Mouse (Mus musculus): ENCODE measurements around the gene Uvssa. TPM values are rescaled to one million over a fixed set of nuclear protein-coding genes. Genes with fewer than 3 reads are reported as not detected.
"Not testable (repeated sequence)": the region's sequence is repeated elsewhere in the genome, so short reads cannot be mapped to it uniquely, and the experiment has no call there.

Gene Uvssa
- 1 to 10 TPM; 4.9 to 5.9 TPM for total RNA-seq (2021)

- DNase-seq (ENCODE audit: low spot score in 2 of 2): peak; percentile 99
- intact Hi-C loops (cut with DNase I): loop anchor here (1.0 to 5.0 kb wide), 3 partner anchors 43 to 176 kb away; partner anchors contain the start of genes Ctbp1 and Maea
These were observed at the start of gene Uvssa for GRCm38 (mm10) chr5:33378302-33378854. Gene Uvssa (plus strand): TSS chr5:33378549.

GRCm38 (mm10) chr5:33334381-33335272 lies 43.7 kb upstream of the Uvssa start:
- DNase-seq (ENCODE audit: low spot score in 2 of 2): no peak
- intact Hi-C loops (cut with DNase I): loop anchor here (1.0 kb wide), 2 partner anchors 44 to 59 kb away; partner anchors contain the start of gene Uvssa

GRCm38 (mm10) chr5:33335273-33335976 lies 42.9 kb upstream of the Uvssa start, which contains the start of gene Maea:
Gene Maea (plus strand): TSS chr5:33335509.
- DNase-seq (ENCODE audit: low spot score in 2 of 2): peak; percentile 99

GRCm38 (mm10) chr5:33335977-33336360 lies 42.4 kb upstream of the Uvssa start:
- DNase-seq (ENCODE audit: low spot score in 2 of 2): peak; percentile 12 to 37
- intact Hi-C loops (cut with DNase I): loop anchor here (1.0 kb wide), 2 partner anchors 42 to 61 kb away; partner anchors contain the start of gene Uvssa

More at GRCm38 (mm10) chr5:33335273-33335976, 42.9 kb upstream of the Uvssa start, which contains the start of gene Maea:
- intact Hi-C loops (cut with DNase I): loop anchor here (1.0 kb wide), 2 partner anchors 43 to 60 kb away; partner anchors contain the start of gene Uvssa

- DNase-seq (ENCODE audit: low spot score in 2 of 2): no peak
- intact Hi-C loops (cut with DNase I): no loop called here
These were observed 41.1 kb upstream of the Uvssa start for GRCm38 (mm10) chr5:33337206-33337605.

- DNase-seq (ENCODE audit: low spot score in 2 of 2): no peak
- intact Hi-C loops (cut with DNase I): no loop called here
These were observed 37.2 kb upstream of the Uvssa start for GRCm38 (mm10) chr5:33341165-33341564.

- intact Hi-C loops (cut with DNase I); DNase-seq (ENCODE audit: low spot score in 2 of 2): not testable (repeated sequence)
These were observed 36.1 kb upstream of the Uvssa start for GRCm38 (mm10) chr5:33342248-33342647.

GRCm38 (mm10) chr5:33342821-33343220 lies 35.5 kb upstream of the Uvssa start:
- intact Hi-C loops (cut with DNase I): no loop called here
- DNase-seq (ENCODE audit: low spot score in 2 of 2): no peak

- intact Hi-C loops (cut with DNase I): no loop called here
- no peak for DNase-seq (ENCODE audit: low spot score in 2 of 2)
These were observed 34.8 kb upstream of the Uvssa start for GRCm38 (mm10) chr5:33343571-33343970.

- intact Hi-C loops (cut with DNase I): no loop called here
- no peak for DNase-seq (ENCODE audit: low spot score in 2 of 2)
These were observed 34.3 kb upstream of the Uvssa start for GRCm38 (mm10) chr5:33344070-33344469.

GRCm38 (mm10) chr5:33347620-33348019 lies 30.7 kb upstream of the Uvssa start:
- DNase-seq (ENCODE audit: low spot score in 2 of 2): no peak
- intact Hi-C loops (cut with DNase I): no loop called here

GRCm38 (mm10) chr5:33349205-33349604 lies 29.1 kb upstream of the Uvssa start:
- intact Hi-C loops (cut with DNase I): no loop called here
- DNase-seq (ENCODE audit: low spot score in 2 of 2): no peak

- intact Hi-C loops (cut with DNase I): no loop called here
- DNase-seq (ENCODE audit: low spot score in 2 of 2): no peak
These were observed 28.6 kb upstream of the Uvssa start for GRCm38 (mm10) chr5:33349706-33350105.

- intact Hi-C loops (cut with DNase I): no loop called here
- DNase-seq (ENCODE audit: low spot score in 2 of 2): no peak
These were observed 26.6 kb upstream of the Uvssa start for GRCm38 (mm10) chr5:33351556-33352272.

- no peak for DNase-seq (ENCODE audit: low spot score in 2 of 2)
- intact Hi-C loops (cut with DNase I): no loop called here
These were observed 26.1 kb upstream of the Uvssa start for GRCm38 (mm10) chr5:33352273-33352645.

GRCm38 (mm10) chr5:33353011-33353410 lies 25.3 kb upstream of the Uvssa start:
- DNase-seq (ENCODE audit: low spot score in 2 of 2): no peak
- intact Hi-C loops (cut with DNase I): no loop called here

- intact Hi-C loops (cut with DNase I): no loop called here
- no peak for DNase-seq (ENCODE audit: low spot score in 2 of 2)
These were observed 20.9 kb upstream of the Uvssa start for GRCm38 (mm10) chr5:33357494-33357893.

- intact Hi-C loops (cut with DNase I): no loop called here
- DNase-seq (ENCODE audit: low spot score in 2 of 2): no peak
These were observed 19.9 kb upstream of the Uvssa start for GRCm38 (mm10) chr5:33358467-33358866.

GRCm38 (mm10) chr5:33363263-33363662 lies 15.1 kb upstream of the Uvssa start:
- DNase-seq (ENCODE audit: low spot score in 2 of 2): peak in 1 of 2 experiments; percentile 45
- intact Hi-C loops (cut with DNase I): no loop called here
